In genomic region chr11:117810401-117811046, GRCm38 (mm10) we compare ENCODE assay signal across 7 mouse cellular contexts. TPM values are rescaled to one million over a fixed set of nuclear protein-coding genes. Genes with fewer than 3 reads are reported as not detected.
A peak's percentile ranks its signal among the peaks of the same experiment; 100 is the strongest.
DNase-seq lines count a peak whose midpoint lies in the region; ATAC-seq and TF ChIP-seq lines count a peak whose summit lies in the region.

No protein-coding gene starts in this region.

- TF ChIP-seq POLR2A in small intestine, adult 2 months (IDR thresholded peaks at IDR 0.05; ENCODE audit: low read depth, low read length) = peak; percentile 49

- peak; percentile 81 for ATAC-seq in intestine, embryonic 14.5 days (replicated peaks; ENCODE audit: low FRiP score, low TSS enrichment, low read depth)
- peak; percentile 76 for ATAC-seq in limb, embryonic 13.5 days (ENCODE audit: low FRiP score, low read depth)
- peak; percentile 57 for ATAC-seq in midbrain, embryonic 14.5 days (ENCODE audit: low FRiP score, low TSS enrichment)

- H3K27me3 ChIP-seq in intestine, embryonic 14.5 days (replicated peaks; ENCODE audit: control insufficient read depth, insufficient read depth, low read length) = no peaks in the 10 kb centered on the region
- no peaks in the 10 kb centered on the region for H3K27me3 ChIP-seq in limb, embryonic 13.5 days
- H3K27me3 ChIP-seq in midbrain, embryonic 14.5 days (ENCODE audit: control insufficient read depth, insufficient read depth, low read length) = peaks cover 8% of the 10 kb centered on the region; the same call in 1 of the 2 replicates
- no peaks in the 10 kb centered on the region for H3K27me3 ChIP-seq in small intestine, adult 2 months (ENCODE audit: control insufficient read depth, insufficient read depth, low read length)

- peak; percentile 22; the same call in 1 of the 2 replicates for TF ChIP-seq CTCF in small intestine, adult 2 months (IDR thresholded peaks at IDR 0.05; ENCODE audit: extremely low read depth, insufficient read length, insufficient replicate concordance, low read depth, low read length)

- H3K27ac ChIP-seq in intestine, embryonic 14.5 days (ENCODE audit: low read depth) = peak overlapping the region; percentile 70
- H3K27ac ChIP-seq in limb, embryonic 13.5 days = peak overlapping the region; percentile 44; the same call in 1 of the 2 replicates
- no peak overlapping the region for H3K27ac ChIP-seq in midbrain, embryonic 14.5 days (replicated peaks; ENCODE audit: low read depth, low read length)
- H3K27ac ChIP-seq in small intestine, adult 2 months (ENCODE audit: insufficient read depth, low read depth, low read length) = peak overlapping the region; percentile 88

- WGBS in intestine, embryonic 14.5 days = under 1% methylated on average over 21 of the region's 21 CpGs
- under 1% methylated on average over 21 of the region's 21 CpGs for WGBS in limb, embryonic 13.5 days
- under 1% methylated on average over 21 of the region's 21 CpGs for WGBS in midbrain, embryonic 14.5 days
- WGBS in small intestine, adult 2 months = under 1% methylated on average over 21 of the region's 21 CpGs

- H3K36me3 ChIP-seq in intestine, embryonic 14.5 days (ENCODE audit: control insufficient read depth, insufficient read depth, low read length) = peaks cover 34% of the 10 kb centered on the region
- H3K36me3 ChIP-seq in limb, embryonic 13.5 days = peaks cover 38% of the 10 kb centered on the region
- no peaks in the 10 kb centered on the region for H3K36me3 ChIP-seq in midbrain, embryonic 14.5 days (ENCODE audit: control insufficient read depth, insufficient read depth, low read length)
- H3K36me3 ChIP-seq in small intestine, adult 2 months (ENCODE audit: control insufficient read depth, insufficient read depth, low read length) = peaks cover 21% of the 10 kb centered on the region

- peak overlapping the region; percentile 77 for H3K4me3 ChIP-seq in intestine, embryonic 14.5 days (ENCODE audit: low read depth, low read length)
- peak overlapping the region; percentile 91 for H3K4me3 ChIP-seq in limb, embryonic 13.5 days
- peak overlapping the region; percentile 51 for H3K4me3 ChIP-seq in midbrain, embryonic 14.5 days (replicated peaks; ENCODE audit: low read depth, low read length)
- H3K4me3 ChIP-seq in small intestine, adult 2 months (ENCODE audit: low read depth, low read length) = peak overlapping the region; percentile 92

- peak; percentile 94 for DNase-seq in ZHBTc4 (ENCODE audit: low read depth, low spot score)
- DNase-seq in embryo, embryonic 10 days (ENCODE audit: low spot score) = peak; percentile 88
- peak; percentile 86 for DNase-seq in gastrocnemius, postnatal 25 days
- DNase-seq in intestine, embryonic 14.5 days (ENCODE audit: low spot score) = peak; percentile 87
- peak; percentile 84 for DNase-seq in midbrain, embryonic 14.5 days

- H3K9me3 ChIP-seq in intestine, embryonic 14.5 days (ENCODE audit: control insufficient read depth, low read length) = no peaks in the 10 kb centered on the region
- no peaks in the 10 kb centered on the region for H3K9me3 ChIP-seq in limb, embryonic 13.5 days
- H3K9me3 ChIP-seq in midbrain, embryonic 14.5 days (ENCODE audit: control insufficient read depth, low read length) = no peaks in the 10 kb centered on the region

- peak overlapping the region; percentile 77 for H3K9ac ChIP-seq in intestine, embryonic 14.5 days (ENCODE audit: low read length)
- H3K9ac ChIP-seq in limb, embryonic 13.5 days = peak overlapping the region; percentile 81
- H3K9ac ChIP-seq in midbrain, embryonic 14.5 days (replicated peaks; ENCODE audit: low read length) = peak overlapping the region; percentile 36; the same call in 1 of the 2 replicates

- peaks cover 7% of the 10 kb centered on the region for H3K4me1 ChIP-seq in intestine, embryonic 14.5 days (replicated peaks; ENCODE audit: control insufficient read depth, insufficient read depth, low read length)
- H3K4me1 ChIP-seq in limb, embryonic 13.5 days = peaks cover 22% of the 10 kb centered on the region
- H3K4me1 ChIP-seq in midbrain, embryonic 14.5 days (ENCODE audit: control insufficient read depth, insufficient read depth, low read length) = peaks cover 15% of the 10 kb centered on the region
- H3K4me1 ChIP-seq in small intestine, adult 2 months (ENCODE audit: control insufficient read depth, insufficient read depth, insufficient read length, low read length) = peaks cover 25% of the 10 kb centered on the region

- H3K4me2 ChIP-seq in intestine, embryonic 14.5 days (ENCODE audit: low read length) = peak overlapping the region; percentile 99
- peak overlapping the region; percentile 100 for H3K4me2 ChIP-seq in limb, embryonic 13.5 days (replicated peaks)
- H3K4me2 ChIP-seq in midbrain, embryonic 14.5 days (ENCODE audit: low read length) = peak overlapping the region; percentile 82

RNA-seq across cellular contexts. Expression of gene Gm20708, which starts 1.1 kb away (rescaled TPM):
- total RNA-seq in gastrocnemius, postnatal 25 days (2021) = 1 to 10 TPM; 1.0 to 1.1 TPM
- 0.83 TPM in 1 of 2 replicates, not detected in the other for polyA plus RNA-seq in intestine, embryonic 14.5 days (2014; fragmentation: Nextera tagmentation; extraction: Ambion mirVana)
- 0.60 and 0.72 TPM in 2 replicates for polyA plus RNA-seq in limb, embryonic 13.5 days (2015; fragmentation: Nextera tagmentation; extraction: Ambion mirVana)
- 0.47 and 1.4 TPM in 2 replicates for polyA plus RNA-seq in midbrain, embryonic 14.5 days (2014; fragmentation: Nextera tagmentation; extraction: Ambion mirVana)
- 0.06 TPM in 1 of 2 replicates, not detected in the other for polyA plus RNA-seq in small intestine, adult 2 months (2012; rRNA removed)

RNA-seq across cellular contexts. Expression of gene Syngr2, which starts 1.1 kb away (rescaled TPM):
- total RNA-seq in gastrocnemius, postnatal 25 days (2021) = 100 to 1,000 TPM; 143 to 146 TPM
- polyA plus RNA-seq in intestine, embryonic 14.5 days (2014; fragmentation: Nextera tagmentation; extraction: Ambion mirVana) = 145 TPM in 2 replicates
- polyA plus RNA-seq in limb, embryonic 13.5 days (2015; fragmentation: Nextera tagmentation; extraction: Ambion mirVana) = 38.4 and 39.5 TPM in 2 replicates
- 8.2 and 18.9 TPM in 2 replicates for polyA plus RNA-seq in midbrain, embryonic 14.5 days (2014; fragmentation: Nextera tagmentation; extraction: Ambion mirVana)
- polyA plus RNA-seq in small intestine, adult 2 months (2012; rRNA removed) = 183 and 229 TPM in 2 replicates

RNA-seq across cellular contexts. Expression of gene 6030468B19Rik, which starts 13.1 kb away (rescaled TPM):
- total RNA-seq in gastrocnemius, postnatal 25 days (2021) = not detected
- polyA plus RNA-seq in intestine, embryonic 14.5 days (2014; fragmentation: Nextera tagmentation; extraction: Ambion mirVana) = 0.28 TPM in 2 replicates
- polyA plus RNA-seq in limb, embryonic 13.5 days (2015; fragmentation: Nextera tagmentation; extraction: Ambion mirVana) = 0.41 and 0.60 TPM in 2 replicates
- not detected in 2 replicates for polyA plus RNA-seq in midbrain, embryonic 14.5 days (2014; fragmentation: Nextera tagmentation; extraction: Ambion mirVana)
- 0.09 and 0.47 TPM in 2 replicates for polyA plus RNA-seq in small intestine, adult 2 months (2012; rRNA removed)

RNA-seq across cellular contexts. Expression of gene Afmid, which starts 15.2 kb away (rescaled TPM):
- total RNA-seq in gastrocnemius, postnatal 25 days (2021) = 1 to 10 TPM; 1.9 to 3.1 TPM
- polyA plus RNA-seq in intestine, embryonic 14.5 days (2014; fragmentation: Nextera tagmentation; extraction: Ambion mirVana) = 6.6 and 7.0 TPM in 2 replicates
- polyA plus RNA-seq in limb, embryonic 13.5 days (2015; fragmentation: Nextera tagmentation; extraction: Ambion mirVana) = 5.6 and 6.2 TPM in 2 replicates
- 4.1 TPM in 2 replicates for polyA plus RNA-seq in midbrain, embryonic 14.5 days (2014; fragmentation: Nextera tagmentation; extraction: Ambion mirVana)
- polyA plus RNA-seq in small intestine, adult 2 months (2012; rRNA removed) = 4.3 and 11.1 TPM in 2 replicates

RNA-seq across cellular contexts. Expression of gene Tk1, which starts 15.4 kb away (rescaled TPM):
- total RNA-seq in gastrocnemius, postnatal 25 days (2021) = 1 to 10 TPM; 2.8 to 4.3 TPM
- 159 and 163 TPM in 2 replicates for polyA plus RNA-seq in intestine, embryonic 14.5 days (2014; fragmentation: Nextera tagmentation; extraction: Ambion mirVana)
- polyA plus RNA-seq in limb, embryonic 13.5 days (2015; fragmentation: Nextera tagmentation; extraction: Ambion mirVana) = 133 and 137 TPM in 2 replicates
- polyA plus RNA-seq in midbrain, embryonic 14.5 days (2014; fragmentation: Nextera tagmentation; extraction: Ambion mirVana) = 12.8 and 18.0 TPM in 2 replicates
- 22.8 and 52.2 TPM in 2 replicates for polyA plus RNA-seq in small intestine, adult 2 months (2012; rRNA removed)
